Mouse (Mus musculus) thymus, adult 2 months (tissue): Measurements from ENCODE around the gene Mad1l1.

Experiments used
- CTCF ChIP-seq: fragments of 200-500 bp; IDR thresholded peaks from 2 replicates; pipeline ENCODE4 v1.5.1; 2012; ENCODE audit warnings: mild to moderate bottlenecking, control low read depth, low read length, moderate library complexity, borderline replicate concordance; ENCODE audit not compliant: control insufficient read depth, poor library complexity, insufficient read depth; ENCODE audit errors: extremely low read depth
- POLR2A ChIP-seq: fragments of 200-500 bp; IDR thresholded peaks from 2 replicates; pipeline ENCODE4 v1.6.1; 2012; ENCODE audit warnings: mild to moderate bottlenecking, low read length, control low read depth, moderate library complexity; ENCODE audit not compliant: control insufficient read depth, poor library complexity, insufficient read depth; ENCODE audit errors: extremely low read depth

GRCm38 (mm10) chr5:140336680-140337079 lies 15.3 kb upstream of the Mad1l1 start:
- TF ChIP-seq CTCF (no peak), POLR2A (no peak)
